Mouse (Mus musculus) ZHBTc4 (cell line): Measurements from ENCODE around the gene Prr13.

ENCODE experiments used
- DNase-seq: peaks from one replicate; pipeline ENCODE4 v3.0.0-alpha.2; 2011; ENCODE audit warnings: low read depth, low spot score

Prr13 gene

DNA sequence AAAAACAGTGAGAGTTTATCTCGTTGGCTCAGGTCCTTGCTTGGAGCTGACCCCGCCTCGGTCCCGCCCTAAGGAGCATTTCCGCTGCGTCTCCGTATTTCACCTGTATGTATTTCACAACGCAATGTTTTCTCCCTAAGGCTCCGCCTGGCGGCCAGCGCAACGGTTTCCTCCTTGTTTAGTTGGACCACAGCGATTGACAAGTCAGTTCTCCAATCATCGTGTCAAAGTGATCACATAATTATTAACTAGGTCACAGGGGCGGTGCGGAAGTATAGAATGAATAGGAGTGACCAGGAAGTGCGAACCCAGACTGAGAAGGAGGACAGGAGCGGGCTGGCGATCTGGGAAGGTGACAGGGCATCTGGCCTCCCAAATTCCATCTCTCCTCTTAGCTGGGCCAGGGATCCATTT is at the start of gene Prr13:
TSS of gene Prr13 (plus strand) at position 125 of the 414 bp plus-strand sequence.
- peak; percentile 94 for DNase-seq

DNA sequence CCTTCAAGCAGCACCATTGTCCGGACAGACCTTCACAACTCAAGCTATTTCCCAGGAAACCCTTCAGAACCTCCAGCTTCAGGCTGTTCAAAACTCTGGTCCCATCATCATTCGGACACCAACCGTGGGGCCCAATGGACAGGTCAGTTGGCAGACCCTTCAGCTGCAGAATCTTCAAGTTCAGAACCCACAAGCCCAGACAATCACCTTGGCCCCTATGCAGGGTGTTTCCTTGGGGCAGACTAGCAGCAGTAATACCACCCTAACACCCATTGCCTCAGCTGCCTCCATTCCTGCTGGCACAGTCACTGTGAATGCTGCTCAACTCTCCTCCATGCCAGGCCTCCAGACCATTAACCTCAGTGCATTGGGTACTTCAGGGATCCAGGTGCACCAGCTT is 49.5 kb upstream of the Prr13 start:
- no peak for DNase-seq

DNA sequence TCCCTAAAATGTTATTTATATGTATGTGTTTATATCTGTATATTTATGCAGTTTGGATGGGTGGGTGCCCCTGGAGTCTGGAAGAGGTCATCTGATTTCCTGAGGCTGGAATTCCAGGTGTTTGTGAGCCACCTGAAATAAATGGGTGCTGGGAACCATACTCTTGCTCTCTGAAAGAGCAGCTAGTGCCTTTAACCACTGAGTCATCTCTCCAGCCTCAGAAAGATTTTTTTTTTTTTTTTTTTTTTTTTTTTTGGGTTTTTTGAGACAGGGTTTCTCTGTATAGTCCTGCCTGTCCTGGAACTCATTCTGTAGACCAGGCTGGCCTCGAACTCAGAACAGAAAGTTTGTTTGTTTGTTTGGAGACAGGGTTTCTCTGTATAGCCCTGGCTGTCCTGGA is 47.8 kb upstream of the Prr13 start:
- DNase-seq = no peak

GRCm38 (mm10) chr15:102413687-102414086 is 45.1 kb upstream of the Prr13 start:
- DNase-seq = no peak

DNA sequence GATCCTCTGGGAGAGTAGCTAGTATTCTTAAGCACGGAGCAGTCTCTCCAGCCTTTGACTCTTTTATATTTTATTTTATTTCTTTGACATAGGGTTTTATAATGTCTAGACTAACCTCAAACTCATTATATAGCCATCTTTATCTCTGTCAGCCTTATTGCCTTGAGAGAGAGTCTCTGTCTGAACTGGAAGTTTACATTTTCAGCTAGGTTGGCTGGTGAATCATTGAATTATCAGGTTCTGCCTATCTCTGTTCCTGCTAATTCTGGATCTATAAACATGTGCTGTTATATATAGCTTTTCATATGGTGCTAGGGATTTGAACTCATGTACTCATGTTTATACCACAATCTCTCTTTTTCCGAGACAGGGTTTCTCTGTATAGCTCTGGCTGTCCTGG is 41.3 kb upstream of the Prr13 start:
- no peak for DNase-seq

GRCm38 (mm10) chr15:102420986-102421385 is 37.8 kb upstream of the Prr13 start:
- DNase-seq = no peak

GRCm38 (mm10) chr15:102421437-102421836 is 37.4 kb upstream of the Prr13 start:
- DNase-seq = peak; percentile 75

GRCm38 (mm10) chr15:102423602-102424240 is 35.1 kb upstream of the Prr13 start:
- DNase-seq = no peak

- no peak for DNase-seq
Measured at GRCm38 (mm10) chr15:102424657-102425056, 34.2 kb upstream of the Prr13 start.

DNA sequence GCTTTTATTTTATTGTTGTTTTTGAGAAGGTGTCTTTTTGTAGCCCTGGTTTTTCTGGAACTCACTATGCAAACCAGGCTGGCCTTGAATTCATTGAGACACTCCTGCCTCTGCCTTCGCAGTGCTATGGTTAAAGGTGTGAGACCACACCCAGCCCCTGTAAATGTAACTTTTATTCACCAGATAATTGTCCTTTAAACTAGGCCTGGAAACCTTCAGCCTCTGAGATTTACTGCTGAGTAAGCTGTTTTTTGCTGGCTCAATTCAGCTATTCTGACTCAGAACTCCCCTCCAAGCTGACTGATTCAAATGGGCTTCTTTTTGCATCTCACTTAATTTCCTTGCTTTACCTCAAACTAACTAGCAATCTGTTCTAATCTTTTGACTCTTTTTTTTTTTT is 31.9 kb upstream of the Prr13 start:
- DNase-seq = peak; percentile 51

DNA sequence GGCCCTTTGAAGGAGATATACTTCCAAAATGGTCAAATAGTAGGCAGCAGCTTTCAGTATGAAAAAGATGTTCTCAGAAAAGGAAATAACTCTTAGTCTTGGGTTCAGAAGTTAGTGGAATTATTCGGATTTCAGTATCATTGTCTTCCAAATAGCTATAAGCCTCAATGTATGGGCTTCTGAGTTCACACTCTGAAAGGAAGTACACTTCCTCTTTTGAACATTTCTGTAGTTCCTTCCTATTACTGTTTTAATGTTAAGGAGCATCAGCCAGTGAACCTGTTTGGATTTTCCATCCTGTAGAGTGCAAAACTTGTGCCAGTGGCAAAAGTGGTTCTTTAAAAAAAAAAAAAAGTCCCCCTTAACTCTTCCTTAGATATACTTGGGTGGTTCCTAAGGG is 26.8 kb upstream of the Prr13 start:
- no peak for DNase-seq

DNA sequence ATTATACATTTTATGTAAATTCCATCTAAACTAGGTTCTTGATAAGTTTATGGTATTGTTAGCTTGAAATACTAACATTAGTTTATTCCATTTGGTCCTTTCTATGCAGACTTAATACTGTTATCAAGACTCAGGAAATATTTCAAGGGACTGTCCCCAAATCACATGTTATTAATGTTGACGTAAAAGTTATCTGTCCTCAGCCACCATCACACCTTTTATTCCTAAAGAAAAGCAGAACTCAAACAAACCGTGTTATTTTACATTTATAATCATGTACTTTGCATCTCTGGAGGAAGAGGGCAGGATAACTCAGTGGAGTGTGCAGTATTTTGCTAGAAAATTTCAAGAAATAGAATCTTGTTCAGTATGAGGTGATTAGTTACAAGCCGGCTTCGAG is 25.7 kb upstream of the Prr13 start:
- DNase-seq = no peak

GRCm38 (mm10) chr15:102442490-102442889 is 16.3 kb upstream of the Prr13 start:
- DNase-seq = peak; percentile 84

DNA sequence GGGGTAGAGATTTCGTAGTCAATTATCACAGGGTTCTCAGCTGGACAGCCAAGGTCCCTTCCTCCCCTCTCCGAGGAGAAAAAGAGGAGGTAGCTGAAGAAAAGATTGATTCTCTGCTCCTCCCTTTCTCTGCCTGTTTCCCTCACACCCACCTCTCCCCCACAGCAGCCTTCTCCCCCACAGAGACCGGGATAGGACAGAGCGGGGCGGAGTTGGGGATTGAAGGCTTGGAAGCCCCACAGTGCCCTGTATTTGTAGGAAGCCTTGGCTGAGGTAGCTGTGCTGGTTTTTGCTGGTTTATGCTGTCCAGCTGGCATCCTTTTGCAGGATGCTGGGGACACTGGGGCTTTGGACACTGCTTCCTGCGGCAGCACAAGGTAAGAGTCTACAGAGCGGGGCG is 13.7 kb upstream of the Prr13 start, which contains the start of gene Amhr2:
TSS of gene Amhr2 (plus strand) at position 222 of the 400 bp plus-strand sequence.
- DNase-seq = no peak

DNA sequence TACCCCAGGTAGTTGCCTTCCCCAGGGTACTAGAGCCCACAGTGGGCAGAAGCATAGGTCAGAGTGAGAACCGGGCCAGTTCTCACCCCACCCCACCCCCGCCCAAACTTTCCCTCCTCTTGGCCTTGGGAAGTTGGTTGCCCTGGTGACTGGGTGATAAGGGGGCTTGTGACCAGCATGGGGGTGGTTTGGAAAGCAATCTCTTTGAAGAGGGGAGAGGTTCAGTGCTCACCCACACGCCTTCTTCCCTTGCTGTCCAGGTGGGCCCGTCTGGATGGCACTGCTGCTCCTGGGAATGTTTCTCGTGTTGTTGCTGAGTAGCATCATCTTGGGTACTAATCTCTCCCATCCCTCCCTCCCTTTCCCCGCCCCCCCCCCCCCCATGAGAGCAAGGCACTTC is 12.4 kb upstream of the Prr13 start:
- no peak for DNase-seq

GRCm38 (mm10) chr15:102449366-102449765 is 9.5 kb upstream of the Prr13 start:
- no peak for DNase-seq

DNA sequence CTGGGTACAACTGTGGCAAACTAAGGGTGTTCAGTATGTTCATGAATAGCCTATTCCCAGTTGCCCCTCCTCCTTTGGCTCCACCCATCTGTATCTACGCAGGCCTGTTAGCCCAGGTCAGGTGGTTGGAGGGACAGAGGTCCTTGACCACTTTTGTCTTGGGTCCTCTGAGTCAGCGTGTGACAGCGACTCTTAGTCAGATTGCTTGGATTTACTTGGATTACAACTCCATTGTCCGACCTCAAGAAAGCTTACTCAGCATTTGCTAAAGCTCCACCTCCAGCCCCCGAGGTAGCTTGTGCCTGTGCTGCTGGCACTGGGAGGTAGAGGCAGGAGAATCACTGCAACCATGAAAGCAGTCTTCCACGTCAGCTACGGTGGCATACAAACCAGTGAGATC is 7.9 kb upstream of the Prr13 start:
- DNase-seq = peak; percentile 62

GRCm38 (mm10) chr15:102451666-102452430 is 7.0 kb upstream of the Prr13 start:
- DNase-seq = peak; percentile 56

- peak; percentile 80 for DNase-seq
Measured at GRCm38 (mm10) chr15:102455993-102456392, 2.8 kb upstream of the Prr13 start.

GRCm38 (mm10) chr15:102458050-102458736 is 635 bp upstream of the Prr13 start:
- no peak for DNase-seq

- DNase-seq = no peak
Measured at GRCm38 (mm10) chr15:102459381-102459780, 553 bp downstream of the Prr13 start.

DNA sequence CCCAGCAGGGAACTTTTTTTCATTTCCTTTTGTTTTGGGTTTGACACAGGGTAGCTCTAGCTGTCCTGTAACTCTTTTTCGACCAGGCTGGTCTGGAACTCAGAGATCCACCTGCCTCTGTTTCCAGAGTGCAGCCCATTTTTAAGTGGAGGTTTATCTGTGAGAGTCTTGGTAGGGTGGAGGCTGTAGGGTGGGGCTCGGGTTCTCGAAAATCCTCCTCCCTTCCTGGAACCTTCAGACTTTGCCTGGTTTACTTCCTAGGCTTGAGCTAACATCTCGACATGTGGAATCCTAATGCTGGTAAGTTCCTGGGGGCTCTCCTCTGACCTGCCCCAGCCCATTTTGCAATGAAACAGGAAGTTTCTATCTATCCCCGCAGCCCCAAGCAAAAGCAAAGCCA is 1.0 kb downstream of the Prr13 start:
- peak; percentile 44 for DNase-seq

GRCm38 (mm10) chr15:102460409-102460808 is 1.6 kb downstream of the Prr13 start:
- no peak for DNase-seq
